In the genomic region with DNA sequence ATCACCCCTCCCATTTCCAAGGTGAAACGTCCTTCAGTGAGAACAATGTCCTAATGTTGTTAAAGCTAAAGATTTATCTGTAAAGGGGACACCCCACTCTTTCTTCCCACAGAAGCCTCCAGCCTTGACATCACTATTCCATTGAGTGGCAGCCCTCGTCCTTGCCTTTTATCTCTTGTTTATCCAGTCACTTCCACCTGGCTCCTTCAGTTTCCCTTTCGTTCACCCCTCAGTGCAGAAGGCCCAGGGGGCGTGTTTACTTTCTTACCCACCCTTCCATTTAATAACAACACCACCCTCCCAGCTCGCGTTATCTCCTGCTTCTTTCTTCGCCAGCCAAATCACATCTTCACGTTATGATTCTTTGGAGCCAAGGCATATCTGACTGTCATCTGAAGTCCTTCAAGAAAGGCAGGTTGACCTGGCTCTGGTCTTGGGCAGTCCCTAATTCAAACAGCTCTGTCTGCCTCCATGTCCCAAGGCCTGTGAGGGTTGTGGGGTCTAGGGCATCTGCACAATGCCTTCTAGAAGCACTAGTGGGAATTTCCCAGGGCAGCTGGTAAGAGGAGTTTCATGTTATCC, we compare ENCODE assay signal across 21 mouse cellular contexts.
DNase-seq lines count a peak whose midpoint lies in the region; ATAC-seq lines count a peak whose summit lies in the region.
"Had no signal": no experiment of that assay in that cellular context is flagged by ENCODE, and none has a peak within 500 bp of the region (broad histone marks: within the 10 kb centered on the region; RNA-seq: fewer than 3 reads in every experiment).

No protein-coding gene starts in this region.

- no peaks in the 10 kb centered on the region for H3K27me3 ChIP-seq in heart, embryonic 11.5 days (ENCODE audit: control insufficient read depth, insufficient read depth, low read length)
- H3K27me3 ChIP-seq: embryonic facial prominence, embryonic 13.5 days had no signal

- no peaks in the 10 kb centered on the region for H3K9me3 ChIP-seq in heart, embryonic 11.5 days (replicated peaks; ENCODE audit: control insufficient read depth, low read length)
- H3K9me3 ChIP-seq: embryonic facial prominence, embryonic 13.5 days; forebrain, embryonic 12.5 days; hindbrain, embryonic 13.5 days had no signal

- no peak overlapping the region for H3K27ac ChIP-seq in heart, embryonic 11.5 days (ENCODE audit: low read depth, low read length)
- H3K27ac ChIP-seq: embryonic facial prominence, embryonic 13.5 days; forebrain, embryonic 12.5 days; hindbrain, embryonic 13.5 days; hindbrain, postnatal 0 days had no signal

- no peaks in the 10 kb centered on the region for H3K4me1 ChIP-seq in heart, embryonic 11.5 days (ENCODE audit: control insufficient read depth, insufficient read depth, low read length)
- H3K4me1 ChIP-seq: embryonic facial prominence, embryonic 13.5 days had no signal

- ATAC-seq in heart, embryonic 11.5 days (replicated peaks; ENCODE audit: insufficient number of reproducible peaks, low FRiP score, low TSS enrichment), result peak; percentile 39; the same call in 1 of the 2 replicates
- ATAC-seq: CD4-positive, CD25-positive, alpha-beta regulatory T cell, adult 4 months; forebrain, embryonic 16.5 days; hindbrain, postnatal 0 days had no signal

- H3K9ac ChIP-seq in heart, embryonic 11.5 days (ENCODE audit: low read depth, low read length), result no peak overlapping the region
- H3K9ac ChIP-seq: embryonic facial prominence, embryonic 13.5 days; forebrain, embryonic 12.5 days; hindbrain, embryonic 13.5 days had no signal

- H3K4me3 ChIP-seq in heart, embryonic 11.5 days (ENCODE audit: low read depth, low read length), result no peak overlapping the region
- H3K4me3 ChIP-seq: embryonic facial prominence, embryonic 13.5 days; forebrain, embryonic 12.5 days; hindbrain, embryonic 13.5 days had no signal

- H3K4me2 ChIP-seq in heart, embryonic 11.5 days, result no peak overlapping the region
- H3K4me2 ChIP-seq: embryonic facial prominence, embryonic 13.5 days; forebrain, embryonic 12.5 days; hindbrain, embryonic 13.5 days had no signal

- DNase-seq in adrenal gland, adult (ENCODE audit: inconsistent age in 2 of 2, low spot score in 1 of 2), result peak; percentile 44 to 57
- DNase-seq in adrenal gland, postnatal 36 days, result no peak
- DNase-seq in heart, postnatal 14 days, result no peak
- DNase-seq in ovary, adult 18-20 months (ENCODE audit: low spot score), result peak; percentile 66
- no peak for DNase-seq in ovary, postnatal 14 days (ENCODE audit: low spot score)
- no peak for DNase-seq in gastrocnemius, postnatal 14 days
- DNase-seq: adrenal gland, postnatal 10 days; cerebellum, adult 11-12 months; cerebellum, adult 9-10 months; cerebellum, postnatal 25 days; gastrocnemius, postnatal 10 days; kidney, adult 11 months; kidney, adult 9 months had no signal

- intact Hi-C loops in heart, postnatal 14 days (cut with DNase I), result no loop called here
- intact Hi-C loops in gastrocnemius, postnatal 14 days (cut with DNase I; ENCODE audit: low total_unique reads), result no loop called here

- 43% methylated on average over 8 of the region's 8 CpGs for WGBS in heart, embryonic 11.5 days (ENCODE audit: insufficient replicate concordance)

- H3K36me3 ChIP-seq in heart, embryonic 11.5 days (ENCODE audit: control insufficient read depth, insufficient read depth, low read length), result no peaks in the 10 kb centered on the region
- H3K36me3 ChIP-seq: embryonic facial prominence, embryonic 13.5 days; forebrain, embryonic 12.5 days; G1E; hindbrain, embryonic 13.5 days had no signal

Comparison
In these comparisons a context has a peak if more than half of its experiments do, and no peak if none do; other contexts are left out.
1. DNase-seq: peak in adrenal gland, adult (2 of 2) and ovary, adult 18-20 months (single experiment); none in adrenal gland, postnatal 36 days (0 of 2), heart, postnatal 14 days (0 of 2), ovary, postnatal 14 days (single experiment) and gastrocnemius, postnatal 14 days (single experiment).